Mouse (Mus musculus) liver, embryonic 12.5 days (tissue): ENCODE results near the gene Olfr9. TPM values are rescaled to one million over a fixed set of nuclear protein-coding genes. Genes with fewer than 3 reads are reported as not detected.
A peak's percentile ranks its signal among the peaks of the same experiment; 100 is the strongest.
"Not testable (repeated sequence)": the region's sequence is repeated elsewhere in the genome, so short reads cannot be mapped to it uniquely, and the experiment has no call there.

Source experiments
- ATAC-seq: fragments of 200-750 bp; cut with Nextera tagmentation; 2 replicates; pipeline ENCODE4 v1.8.0; 2017; ENCODE audit warnings: moderate number of reproducible peaks, mild to moderate bottlenecking, moderate library complexity
- H3K27ac ChIP-seq: fragments of 300-500 bp; sonication (generic); 2 replicates; pipeline ENCODE4 v1.5.1; 2016; ENCODE audit warnings: mild to moderate bottlenecking
- H3K27me3 ChIP-seq: fragments of 300-500 bp; sonication (generic); replicated peaks from 2 replicates; pipeline ENCODE4 v1.6.1; 2016; ENCODE audit warnings: mild to moderate bottlenecking, moderate library complexity
- H3K36me3 ChIP-seq: fragments of 300-500 bp; sonication (generic); 2 replicates; pipeline ENCODE4 v1.6.1; 2016; ENCODE audit warnings: mild to moderate bottlenecking, moderate library complexity
- H3K4me1 ChIP-seq: fragments of 300-500 bp; sonication (generic); 2 replicates; pipeline ENCODE4 v1.6.1; 2016
- H3K4me2 ChIP-seq: fragments of 300-500 bp; sonication (generic); 2 replicates; pipeline ENCODE4 v1.6.1; 2016; ENCODE audit warnings: mild to moderate bottlenecking, moderate library complexity
- H3K4me3 ChIP-seq: fragments of 300-500 bp; sonication (generic); 2 replicates; pipeline ENCODE4 v1.5.1; 2016; ENCODE audit warnings: mild to moderate bottlenecking, moderate library complexity
- H3K9ac ChIP-seq: fragments of 300-500 bp; sonication (generic); 2 replicates; pipeline ENCODE4 v1.6.1; 2016; ENCODE audit warnings: mild to moderate bottlenecking, moderate library complexity
- H3K9me3 ChIP-seq: fragments of 300-500 bp; sonication (generic); replicated peaks from 2 replicates; pipeline ENCODE4 v1.6.1; 2016; ENCODE audit warnings: mild to moderate bottlenecking, moderate library complexity
- WGBS: fragments of 180-500 bp; shearing (Covaris S2); methylation state at CpG from one replicate; pipeline ENCODE4 v1.1.7; 2016; ENCODE audit not compliant: insufficient replicate concordance; 5-methylcytosine and 5-hydroxymethylcytosine counted together
- polyA plus RNA-seq: library from polyadenylated mRNA; unstranded; fragments of >200 nt; fragmentation: Nextera tagmentation; extraction: Ambion mirVana; gene quantifications from 2 replicates; pipeline ENCODE4 v1.2.1, GENCODE M21; 2016

Gene Olfr9
- polyA plus RNA-seq, 1 experiment from 2014 or later, result not detected

DNA sequence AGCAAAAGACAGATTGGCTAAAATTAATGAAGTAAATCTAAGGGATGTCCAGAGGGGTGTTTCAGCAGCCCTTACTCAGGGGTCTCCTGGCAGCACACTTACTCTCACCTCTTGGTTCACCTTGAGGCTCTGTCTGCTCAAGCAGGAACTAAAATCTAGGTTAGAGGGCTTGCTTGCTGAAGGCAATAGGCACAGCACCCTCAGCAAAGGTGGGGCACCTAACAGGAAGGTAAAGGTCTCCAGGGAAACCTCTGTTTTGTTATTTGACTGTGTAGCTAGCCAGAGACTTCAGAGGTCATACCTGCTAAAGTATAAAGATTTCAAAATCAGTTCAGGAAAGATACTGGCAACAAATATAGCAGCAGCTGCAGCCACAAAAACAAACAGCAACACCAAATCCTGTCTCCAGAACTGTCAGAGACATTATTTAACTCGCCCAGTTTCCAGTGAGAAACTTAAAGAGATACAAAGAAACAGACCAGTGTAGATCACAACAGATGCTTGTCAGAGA, 18.4 kb upstream of the Olfr9 start:
- H3K4me1 ChIP-seq, result no peaks in the 10 kb centered on the region
- H3K4me3 ChIP-seq, result no peak overlapping the region
- WGBS, result 23% methylated on average over 1 of the region's 1 CpGs
- H3K4me2 ChIP-seq, result no peak overlapping the region
- H3K27me3 ChIP-seq, result peaks cover 21% of the 10 kb centered on the region
- H3K27ac ChIP-seq, result no peak overlapping the region
- no peaks in the 10 kb centered on the region for H3K9me3 ChIP-seq
- no peak for ATAC-seq
- H3K9ac ChIP-seq, result no peak overlapping the region
- no peaks in the 10 kb centered on the region for H3K36me3 ChIP-seq

DNA sequence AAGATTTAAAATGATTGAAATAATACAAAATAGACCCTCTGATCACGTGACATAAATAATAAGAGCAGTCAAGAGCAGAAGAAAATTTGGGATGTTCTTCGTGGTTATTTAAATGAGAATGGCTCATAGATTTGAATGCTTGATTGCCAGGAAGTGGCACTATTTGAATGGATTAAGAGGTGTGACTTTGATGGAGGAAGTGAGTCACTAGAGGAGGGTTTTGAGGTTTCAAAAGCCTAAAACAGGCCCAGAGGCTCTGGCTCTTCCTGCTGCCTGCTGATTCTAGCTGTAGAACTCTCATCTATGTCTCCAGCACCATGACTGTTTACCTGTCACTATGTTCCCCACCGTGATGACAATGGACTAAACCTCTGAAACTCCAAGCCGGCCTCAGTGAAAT, 16.4 kb upstream of the Olfr9 start:
- WGBS, result 53% methylated on average over 4 of the region's 4 CpGs
- no peak overlapping the region for H3K27ac ChIP-seq
- no peak overlapping the region for H3K9ac ChIP-seq
- no peaks in the 10 kb centered on the region for H3K9me3 ChIP-seq
- ATAC-seq, result no peak
- H3K4me3 ChIP-seq, result no peak overlapping the region
- H3K27me3 ChIP-seq, result peaks cover 12% of the 10 kb centered on the region
- no peaks in the 10 kb centered on the region for H3K36me3 ChIP-seq
- H3K4me1 ChIP-seq, result no peaks in the 10 kb centered on the region
- no peak overlapping the region for H3K4me2 ChIP-seq

DNA sequence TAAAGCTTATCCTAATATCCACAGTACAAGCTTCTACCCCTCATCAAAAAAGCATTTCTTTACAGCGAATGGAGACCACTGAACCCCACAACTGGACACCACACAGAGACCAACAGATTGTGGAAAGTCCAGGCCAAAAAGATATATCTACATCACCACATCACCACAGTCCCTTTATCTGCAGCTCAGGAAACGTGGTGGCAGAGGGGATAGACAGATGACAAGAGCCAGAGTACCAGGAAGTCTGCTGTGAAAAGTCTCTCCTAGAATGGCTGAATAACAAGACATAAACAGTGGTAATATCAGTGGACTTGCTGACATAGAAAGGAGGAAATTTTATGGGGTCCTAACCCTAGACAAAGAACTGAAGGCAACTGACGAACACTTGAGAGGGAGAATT, 12.8 kb upstream of the Olfr9 start:
- Histone ChIP-seq H3K9me3 (no peaks in the 10 kb centered on the region), H3K4me1 (no peaks in the 10 kb centered on the region), H3K36me3 (no peaks in the 10 kb centered on the region), H3K4me2 (no peak overlapping the region), H3K4me3 (no peak overlapping the region), H3K27ac (no peak overlapping the region), H3K27me3 (no peaks in the 10 kb centered on the region; the same call in 1 of the 2 replicates), H3K9ac (no peak overlapping the region)
- WGBS, result 25% methylated on average over 3 of the region's 3 CpGs
- no peak for ATAC-seq

GRCm38 (mm10) chr10:128977522-128978114, 11.6 kb upstream of the Olfr9 start:
- Histone ChIP-seq H3K9me3 (no peaks in the 10 kb centered on the region), H3K4me2 (no peak overlapping the region), H3K27ac (no peak overlapping the region), H3K27me3 (no peaks in the 10 kb centered on the region; the same call in 1 of the 2 replicates), H3K4me3 (no peak overlapping the region), H3K36me3 (no peaks in the 10 kb centered on the region), H3K9ac (no peak overlapping the region), H3K4me1 (no peaks in the 10 kb centered on the region)
- no peak for ATAC-seq
- WGBS, result 20% methylated on average over 9 of the region's 9 CpGs

- 45% methylated on average over 3 of the region's 3 CpGs for whole genome bisulfite sequencing
- no peak overlapping the region for H3K27ac ChIP-seq
These were observed 8.4 kb upstream of the Olfr9 start for GRCm38 (mm10) chr10:128980644-128981365.

DNA sequence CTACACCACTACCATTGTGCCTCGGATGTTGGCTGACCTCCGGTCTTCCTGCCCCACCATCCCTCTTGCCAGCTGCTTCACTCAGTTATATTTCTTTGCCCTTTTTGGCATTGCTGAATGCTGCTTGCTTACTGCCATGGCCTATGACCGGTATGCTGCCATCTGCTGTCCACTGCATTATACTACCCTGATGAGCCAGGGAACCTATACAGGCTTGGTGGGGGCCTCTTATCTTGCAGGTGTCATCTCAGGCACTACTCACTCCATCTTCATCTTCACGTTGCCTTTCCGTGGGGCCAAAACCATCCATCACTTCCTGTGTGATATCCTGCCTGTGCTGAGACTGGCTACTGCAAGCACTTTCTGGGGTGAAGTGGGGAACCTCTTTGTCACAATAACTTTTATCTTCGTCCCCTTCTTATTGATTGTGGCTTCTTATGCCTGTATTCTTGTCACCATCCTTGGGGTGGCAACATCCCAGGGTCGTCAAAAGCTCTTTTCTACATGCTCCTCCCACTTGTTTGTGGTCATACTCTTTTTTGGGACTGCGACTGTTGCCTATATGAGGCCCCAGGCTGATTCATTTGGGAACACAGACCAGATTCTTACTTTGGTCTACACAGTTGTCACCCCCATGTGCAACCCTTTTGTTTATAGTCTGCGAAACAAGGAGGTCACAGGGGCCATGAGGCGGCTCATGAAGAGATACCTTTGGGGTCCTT, 1.1 kb downstream of the Olfr9 start:
- not testable (repeated sequence) for H3K4me1 ChIP-seq, H3K27me3 ChIP-seq, H3K27ac ChIP-seq, H3K9me3 ChIP-seq, H3K9ac ChIP-seq, ATAC-seq, H3K36me3 ChIP-seq, H3K4me3 ChIP-seq, H3K4me2 ChIP-seq
- WGBS, result 50% methylated on average over 7 of the region's 10 CpGs

More at GRCm38 (mm10) chr10:128980644-128981365, 8.4 kb upstream of the Olfr9 start:
- no peak for ATAC-seq
- H3K4me3 ChIP-seq, result no peak overlapping the region
- no peak overlapping the region for H3K9ac ChIP-seq
- H3K36me3 ChIP-seq, result no peaks in the 10 kb centered on the region
- no peaks in the 10 kb centered on the region; the same call in 1 of the 2 replicates for H3K27me3 ChIP-seq
- no peaks in the 10 kb centered on the region for H3K4me1 ChIP-seq
- no peaks in the 10 kb centered on the region for H3K9me3 ChIP-seq
- H3K4me2 ChIP-seq, result no peak overlapping the region

DNA sequence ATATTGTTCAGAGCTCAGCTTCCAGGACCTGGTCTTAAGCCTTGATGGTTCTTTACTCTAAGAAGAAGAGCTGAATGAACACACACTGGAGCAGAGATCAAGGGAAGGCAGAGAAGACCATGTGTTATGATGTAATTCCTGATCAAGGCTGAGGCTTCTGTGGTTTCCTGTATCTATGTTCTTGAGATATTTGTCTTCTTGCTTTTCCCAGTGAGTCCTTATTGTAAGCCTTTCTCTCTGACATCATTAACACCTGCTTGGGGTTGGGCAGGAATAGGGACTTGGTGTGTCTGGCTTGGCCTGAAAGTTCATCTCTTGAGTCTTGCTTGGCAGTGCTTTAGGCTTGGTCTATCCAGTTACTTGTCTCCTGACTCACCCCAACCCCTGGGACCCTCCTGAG, 1.8 kb downstream of the Olfr9 start:
- no peak overlapping the region for H3K4me2 ChIP-seq
- ATAC-seq, result no peak

DNA sequence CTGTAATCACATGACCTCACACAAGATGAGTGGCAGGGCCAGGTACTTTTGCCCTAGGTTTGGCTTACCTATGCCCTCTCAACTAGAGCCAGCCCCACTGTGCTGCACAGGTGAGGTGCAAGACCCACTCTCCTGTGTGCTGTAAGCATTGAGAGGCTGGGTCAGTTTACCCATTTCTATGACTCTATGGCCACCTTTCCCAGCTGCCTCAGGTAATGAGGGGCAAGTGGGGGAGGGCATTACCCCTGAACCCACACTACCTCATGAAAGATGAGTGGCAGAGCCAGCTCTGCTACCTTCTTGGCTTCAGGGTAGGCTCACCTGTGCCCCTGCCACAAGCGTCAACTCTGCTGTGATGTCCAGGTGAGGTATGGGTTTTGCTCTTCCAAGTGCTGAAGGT, 6.6 kb downstream of the Olfr9 start:
- no peak overlapping the region for H3K4me3 ChIP-seq
- H3K36me3 ChIP-seq, result no peaks in the 10 kb centered on the region
- no peak overlapping the region for H3K4me2 ChIP-seq
- H3K27me3 ChIP-seq, result no peaks in the 10 kb centered on the region
- 72% methylated on average over 1 of the region's 1 CpGs for WGBS
- H3K9me3 ChIP-seq, result no peaks in the 10 kb centered on the region
- H3K27ac ChIP-seq, result no peak overlapping the region
- no peak for ATAC-seq
- no peak overlapping the region for H3K9ac ChIP-seq
- H3K4me1 ChIP-seq, result no peaks in the 10 kb centered on the region

More for the DNA sequence above, 1.8 kb downstream of the Olfr9 start:
- no peak overlapping the region for H3K27ac ChIP-seq
- no peaks in the 10 kb centered on the region for H3K27me3 ChIP-seq
- no peak overlapping the region for H3K9ac ChIP-seq
- H3K4me1 ChIP-seq, result no peaks in the 10 kb centered on the region
- H3K4me3 ChIP-seq, result no peak overlapping the region
- no peaks in the 10 kb centered on the region for H3K36me3 ChIP-seq
- no peaks in the 10 kb centered on the region for H3K9me3 ChIP-seq

GRCm38 (mm10) chr10:128996523-128997040, 7.4 kb downstream of the Olfr9 start:
- H3K9me3 ChIP-seq, result no peaks in the 10 kb centered on the region
- H3K9ac ChIP-seq, result no peak overlapping the region
- H3K4me1 ChIP-seq, result no peaks in the 10 kb centered on the region
- no peak overlapping the region for H3K27ac ChIP-seq
- 38% methylated on average over 4 of the region's 4 CpGs for WGBS
- no peaks in the 10 kb centered on the region for H3K27me3 ChIP-seq
- 0 out of 2 replicates have a peak, but pooled peaks have one; percentile 37 for ATAC-seq
- H3K4me2 ChIP-seq, result no peak overlapping the region
- no peak overlapping the region for H3K4me3 ChIP-seq
- H3K36me3 ChIP-seq, result no peaks in the 10 kb centered on the region

- H3K4me2 ChIP-seq, result no peak overlapping the region
- H3K9ac ChIP-seq, result no peak overlapping the region
- no peaks in the 10 kb centered on the region for H3K9me3 ChIP-seq
- H3K27ac ChIP-seq, result no peak overlapping the region
- ATAC-seq, result no peak
- WGBS, result 61% methylated on average over 14 of the region's 14 CpGs
- H3K27me3 ChIP-seq, result no peaks in the 10 kb centered on the region
- no peak overlapping the region for H3K4me3 ChIP-seq
- no peaks in the 10 kb centered on the region for H3K4me1 ChIP-seq
- no peaks in the 10 kb centered on the region for H3K36me3 ChIP-seq
These were observed 15.0 kb downstream of the Olfr9 start for GRCm38 (mm10) chr10:129004032-129004920.

GRCm38 (mm10) chr10:129010288-129010841, 21.1 kb downstream of the Olfr9 start, which contains the start of gene Olfr763:
Gene Olfr763, plus strand, starts transcription at chr10:129010791.
- Histone ChIP-seq H3K4me3 (no peak within 1 kb of the TSS), H3K9ac (no peak within 1 kb of the TSS), H3K9me3 (no peaks in the 10 kb centered on the region), H3K36me3 (no peaks in the 10 kb centered on the region), H3K27me3 (no peaks in the 10 kb centered on the region), H3K27ac (no peak within 1 kb of the TSS), H3K4me1 (no peaks in the 10 kb centered on the region), H3K4me2 (no peak within 1 kb of the TSS)
- ATAC-seq, result no peak
- WGBS, result 42% methylated on average over 2 of the region's 2 CpGs
